Mouse (Mus musculus) midbrain, embryonic 10.5 days (tissue): ENCODE results near the gene Gm5148. TPM values are rescaled to one million over a fixed set of nuclear protein-coding genes. Genes with fewer than 3 reads are reported as not detected.
A peak's percentile ranks its signal among the peaks of the same experiment; 100 is the strongest.

Experiments
- DNase-seq: peaks from one replicate; pipeline ENCODE4 v3.0.0-alpha.2; 2017; ENCODE audit warnings: low spot score
- H3K27ac ChIP-seq: fragments of 300-500 bp; sonication (generic); replicated peaks from 2 replicates; pipeline ENCODE4 v1.5.1; 2016; ENCODE audit warnings: mild to moderate bottlenecking
- H3K27me3 ChIP-seq: fragments of 300-500 bp; sonication (generic); 2 replicates; pipeline ENCODE4 v1.6.1; 2016; ENCODE audit warnings: low read depth, mild to moderate bottlenecking; ENCODE audit not compliant: poor library complexity, severe bottlenecking
- H3K36me3 ChIP-seq: fragments of 300-500 bp; sonication (generic); 2 replicates; pipeline ENCODE4 v1.6.1; 2016; ENCODE audit warnings: mild to moderate bottlenecking, moderate library complexity
- H3K4me1 ChIP-seq: fragments of 300-500 bp; sonication (generic); 2 replicates; pipeline ENCODE4 v1.6.1; 2016
- H3K4me3 ChIP-seq: fragments of 300-500 bp; sonication (generic); 2 replicates; pipeline ENCODE4 v1.5.1; 2016; ENCODE audit warnings: mild to moderate bottlenecking, moderate library complexity
- H3K9me3 ChIP-seq: fragments of 300-500 bp; sonication (generic); replicated peaks from 2 replicates; pipeline ENCODE4 v1.6.1; 2016; ENCODE audit warnings: mild to moderate bottlenecking
- WGBS: fragments of 180-500 bp; shearing (Covaris S2); methylation state at CpG from one replicate; pipeline ENCODE4 v1.1.7; 2016; 5-methylcytosine and 5-hydroxymethylcytosine counted together
- polyA plus RNA-seq: library from polyadenylated mRNA; unstranded; fragments of >200 nt; fragmentation: Nextera tagmentation; extraction: Ambion mirVana; gene quantifications from 2 replicates; pipeline ENCODE4 v1.2.1, GENCODE M21; 2016

Gene Gm5148
- polyA plus RNA-seq, 1 experiment from 2014 or later, result 2.6 TPM

DNA sequence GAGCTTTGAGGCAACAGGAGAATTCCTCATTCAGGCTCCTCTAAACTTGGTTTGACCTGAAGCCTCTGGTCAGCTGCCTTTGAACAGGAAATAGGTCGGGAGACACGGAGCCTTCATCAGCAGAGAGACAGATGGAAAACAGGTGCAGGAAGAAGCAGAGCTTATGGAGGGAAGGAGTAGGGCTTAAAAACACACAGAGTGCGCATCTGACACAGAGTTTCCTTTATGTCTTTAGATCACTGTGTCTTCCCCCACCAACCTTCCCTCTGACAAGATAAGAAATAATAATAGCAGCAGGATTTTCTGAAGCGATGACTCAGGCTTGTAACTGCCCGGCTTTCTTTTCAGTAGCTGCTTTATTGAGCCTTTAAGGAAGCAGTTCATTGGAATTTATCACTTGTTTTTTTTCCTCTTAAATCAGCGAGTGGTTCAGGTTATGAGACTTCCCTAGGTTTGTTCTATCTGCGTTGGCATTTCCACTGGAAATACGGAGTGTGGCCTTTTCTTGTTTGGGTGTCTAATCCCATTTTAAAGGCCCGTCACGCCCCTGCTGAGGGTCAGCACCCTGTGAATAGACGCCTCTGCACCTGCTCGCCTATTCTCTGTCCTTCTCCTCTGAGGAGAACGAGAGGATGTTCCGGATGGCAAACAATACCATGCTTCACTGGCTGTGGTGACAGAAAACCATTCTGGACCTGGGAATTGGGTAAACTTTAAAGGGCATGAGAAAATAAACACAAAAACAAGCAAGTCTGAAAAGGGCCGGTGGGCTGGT is 51.8 kb downstream of the Gm5148 start:
- H3K4me1 ChIP-seq, result peaks cover 52% of the 10 kb centered on the region
- peak overlapping the region; percentile 2; the same call in 1 of the 2 replicates for H3K4me3 ChIP-seq
- peaks cover 7% of the 10 kb centered on the region; the same call in 1 of the 2 replicates for H3K36me3 ChIP-seq
- H3K27me3 ChIP-seq, result peaks cover 91% of the 10 kb centered on the region
- 8% methylated on average over 15 of the region's 15 CpGs for WGBS
- peaks cover 17% of the 10 kb centered on the region for H3K9me3 ChIP-seq
- H3K27ac ChIP-seq, result peak overlapping the region; percentile 77
- peak; percentile 78 for DNase-seq

DNA sequence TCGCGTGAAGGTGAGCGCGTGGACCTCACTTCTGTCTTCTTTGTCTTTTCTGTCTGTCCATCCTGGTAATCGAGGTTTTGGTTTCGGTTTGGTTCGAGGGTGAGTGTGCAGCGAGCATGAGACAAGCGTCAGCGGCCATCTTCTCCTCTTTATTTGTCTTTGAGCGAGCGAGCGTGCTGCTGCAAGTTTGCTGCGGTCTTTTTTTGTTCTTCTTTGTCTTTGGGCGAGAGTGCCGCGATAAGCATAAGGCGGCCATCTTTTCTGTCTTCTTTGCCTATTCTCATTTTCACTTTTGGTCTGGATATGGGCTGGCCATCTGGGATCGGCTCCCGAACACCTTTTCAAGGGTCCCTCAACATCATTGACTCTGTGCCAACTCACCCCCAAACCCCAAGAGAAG is 55.2 kb downstream of the Gm5148 start:
- H3K4me1 ChIP-seq, result peaks cover 58% of the 10 kb centered on the region
- H3K36me3 ChIP-seq, result peaks cover 7% of the 10 kb centered on the region; the same call in 1 of the 2 replicates
- 96% methylated on average over 20 of the region's 20 CpGs for WGBS
- H3K27ac ChIP-seq, result 0 out of 2 replicates have a peak overlapping the region, but pooled peaks have one; percentile 81
- H3K4me3 ChIP-seq, result no peak overlapping the region
- H3K27me3 ChIP-seq, result peaks cover 87% of the 10 kb centered on the region
- H3K9me3 ChIP-seq, result peaks cover 27% of the 10 kb centered on the region
- no peak for DNase-seq

DNA sequence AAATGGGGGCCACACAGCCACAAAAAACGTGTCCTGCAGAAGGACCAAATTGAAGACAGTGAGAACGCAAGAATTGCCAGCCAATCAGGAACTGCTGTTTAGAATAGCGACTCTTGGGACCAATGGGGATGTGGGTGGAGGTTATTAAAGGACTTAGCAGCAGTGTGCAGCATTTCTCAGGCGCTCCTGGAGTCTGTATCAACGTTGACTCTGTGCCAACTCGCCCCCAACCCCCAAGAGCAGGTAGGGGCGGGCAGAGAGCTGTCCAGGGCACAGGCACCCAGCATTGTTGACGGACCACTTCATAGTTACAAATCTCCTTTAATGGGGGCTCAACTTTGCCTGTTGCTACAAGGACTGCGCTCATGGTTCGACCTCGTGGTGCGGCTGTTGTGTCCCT is 55.6 kb downstream of the Gm5148 start:
- Histone ChIP-seq H3K4me3 (no peak overlapping the region), H3K9me3 (peaks cover 27% of the 10 kb centered on the region), H3K27ac (peak overlapping the region; percentile 81), H3K4me1 (peaks cover 53% of the 10 kb centered on the region), H3K36me3 (peaks cover 7% of the 10 kb centered on the region; the same call in 1 of the 2 replicates), H3K27me3 (peaks cover 87% of the 10 kb centered on the region)
- WGBS, result 92% methylated on average over 12 of the region's 12 CpGs
- no peak for DNase-seq

GRCm38 (mm10) chr3:37667736-37668135 is 56.6 kb downstream of the Gm5148 start:
- 36% methylated on average over 7 of the region's 7 CpGs for WGBS
- peaks cover 90% of the 10 kb centered on the region for H3K27me3 ChIP-seq

GRCm38 (mm10) chr3:37667119-37667467 is 57.2 kb downstream of the Gm5148 start:
- peaks cover 94% of the 10 kb centered on the region for H3K27me3 ChIP-seq

More at GRCm38 (mm10) chr3:37667736-37668135, 56.6 kb downstream of the Gm5148 start:
- H3K27ac ChIP-seq, result peak overlapping the region; percentile 81
- peaks cover 27% of the 10 kb centered on the region for H3K9me3 ChIP-seq
- H3K4me1 ChIP-seq, result peaks cover 44% of the 10 kb centered on the region
- peaks cover 7% of the 10 kb centered on the region; the same call in 1 of the 2 replicates for H3K36me3 ChIP-seq
- H3K4me3 ChIP-seq, result no peak overlapping the region
- DNase-seq, result no peak

GRCm38 (mm10) chr3:37666291-37667118 is 57.8 kb downstream of the Gm5148 start:
- H3K9me3 ChIP-seq, result peaks cover 27% of the 10 kb centered on the region
- peaks cover 32% of the 10 kb centered on the region for H3K4me1 ChIP-seq
- DNase-seq, result peak; percentile 84
- 15% methylated on average over 9 of the region's 9 CpGs for WGBS
- H3K4me3 ChIP-seq, result 0 out of 2 replicates have a peak overlapping the region, but pooled peaks have one; percentile 7
- peak overlapping the region; percentile 81 for H3K27ac ChIP-seq
- H3K36me3 ChIP-seq, result peaks cover 7% of the 10 kb centered on the region; the same call in 1 of the 2 replicates
- H3K27me3 ChIP-seq, result peaks cover 94% of the 10 kb centered on the region

More at GRCm38 (mm10) chr3:37667119-37667467, 57.2 kb downstream of the Gm5148 start:
- Histone ChIP-seq H3K4me3 (0 out of 2 replicates have a peak overlapping the region, but pooled peaks have one; percentile 7), H3K9me3 (peaks cover 27% of the 10 kb centered on the region), H3K36me3 (peaks cover 7% of the 10 kb centered on the region; the same call in 1 of the 2 replicates), H3K27ac (peak overlapping the region; percentile 81), H3K4me1 (peaks cover 38% of the 10 kb centered on the region)
- WGBS, result 26% methylated on average over 2 of the region's 2 CpGs
- no peak for DNase-seq

Other genes starting within 250 kb of the Gm5148 start
- 18.2 and 19.6 TPM in 2 replicates for gene Spry1, start 84.5 kb downstream of the Gm5148 start, polyA plus RNA-seq